Mouse (Mus musculus) myocyte (in vitro differentiated cells): ENCODE results near the gene Snu13. TPM values are rescaled to one million over a fixed set of nuclear protein-coding genes. Genes with fewer than 3 reads are reported as not detected.

Source experiments
- H3K27me3 ChIP-seq: one replicate; pipeline ENCODE4 v1.6.1; 2011; ENCODE audit not compliant: control insufficient read depth, insufficient read depth, insufficient read length
- H3K36me3 ChIP-seq: one replicate; pipeline ENCODE4 v1.6.1; 2011; ENCODE audit not compliant: control insufficient read depth, insufficient read depth
- H3K4me2 ChIP-seq: one replicate; pipeline ENCODE4 v1.6.1; 2011; ENCODE audit warnings: low read depth, control low read depth
- H3K4me3 ChIP-seq: one replicate; pipeline ENCODE4 v1.5.1; 2011; ENCODE audit warnings: mild to moderate bottlenecking, control low read depth, moderate library complexity
- H3K79me2 ChIP-seq: one replicate; pipeline ENCODE4 v1.6.1; 2011; ENCODE audit not compliant: control insufficient read depth, insufficient read depth
- H3ac ChIP-seq: one replicate; pipeline ENCODE4 v1.6.1; 2011; ENCODE audit not compliant: control insufficient read depth, insufficient read length
- CEBPB ChIP-seq: IDR thresholded peaks from 2 replicates; pipeline ENCODE4 v1.6.1; 2011; ENCODE audit warnings: mild to moderate bottlenecking, moderate library complexity; ENCODE audit not compliant: poor library complexity, insufficient read depth, severe bottlenecking
- E2F4 ChIP-seq: IDR thresholded peaks from one replicate; pipeline ENCODE4 v1.6.1; 2011; ENCODE audit warnings: mild to moderate bottlenecking, control low read depth, moderate library complexity; ENCODE audit not compliant: insufficient read depth
- MAX ChIP-seq: IDR thresholded peaks from one replicate; pipeline ENCODE4 v1.6.1; 2011; ENCODE audit warnings: low read depth, mild to moderate bottlenecking, control low read depth
- MYOD1 ChIP-seq, 3 experiments: IDR thresholded peaks; one replicate each; pipeline ENCODE4 v1.6.1; 2011; ENCODE audit warnings: control low read depth in 2 of 3, low read depth in 2 of 3, mild to moderate bottlenecking in 2 of 3, moderate library complexity in 1 of 3; ENCODE audit not compliant: insufficient read length in 2 of 3, control insufficient read depth in 1 of 3
- MYOG ChIP-seq, 3 experiments: IDR thresholded peaks; one replicate each; pipeline ENCODE4 v1.6.1; 2011; ENCODE audit warnings: control low read depth in 2 of 3, low read depth in 2 of 3, mild to moderate bottlenecking in 2 of 3; ENCODE audit not compliant: insufficient read length in 2 of 3, control insufficient read depth in 1 of 3, insufficient read depth in 1 of 3
- POLR2A ChIP-seq: IDR thresholded peaks from one replicate; pipeline ENCODE4 v1.6.1; 2011; ENCODE audit warnings: low read depth, mild to moderate bottlenecking, control low read depth, moderate library complexity; ENCODE audit not compliant: insufficient read length
- POLR2AphosphoS2 ChIP-seq: IDR thresholded peaks from one replicate; pipeline ENCODE4 v1.6.1; 2011; ENCODE audit warnings: low read depth, control low read depth; ENCODE audit not compliant: insufficient read length
- REST ChIP-seq: IDR thresholded peaks from one replicate; pipeline ENCODE4 v1.6.1; 2011; ENCODE audit warnings: mild to moderate bottlenecking, control low read depth, moderate library complexity; ENCODE audit not compliant: insufficient read depth, insufficient read length
- SRF ChIP-seq: IDR thresholded peaks from one replicate; pipeline ENCODE4 v1.6.1; 2011; ENCODE audit warnings: low read depth; ENCODE audit not compliant: control insufficient read depth, insufficient read length
- TCF12 ChIP-seq: IDR thresholded peaks from one replicate; pipeline ENCODE4 v1.6.1; 2011; ENCODE audit warnings: mild to moderate bottlenecking, control low read depth; ENCODE audit not compliant: poor library complexity, insufficient read depth, severe bottlenecking
- TCF3 ChIP-seq: IDR thresholded peaks from one replicate; pipeline ENCODE4 v1.6.1; 2011; ENCODE audit warnings: low read depth, control low read depth; ENCODE audit not compliant: insufficient read length
- USF1 ChIP-seq: IDR thresholded peaks from one replicate; pipeline ENCODE4 v1.6.1; 2011; ENCODE audit warnings: low read depth, mild to moderate bottlenecking, control low read depth, moderate library complexity
- polyA plus RNA-seq: library from polyadenylated mRNA; unstranded; fragments of >200 nt; fragmentation: generic; extraction: Trizol; gene quantifications from one replicate; pipeline ENCODE4 v1.2.1, GENCODE M21; 2012; ENCODE audit warnings: missing spikeins

Snu13 gene
- 129 TPM for polyA plus RNA-seq

DNA sequence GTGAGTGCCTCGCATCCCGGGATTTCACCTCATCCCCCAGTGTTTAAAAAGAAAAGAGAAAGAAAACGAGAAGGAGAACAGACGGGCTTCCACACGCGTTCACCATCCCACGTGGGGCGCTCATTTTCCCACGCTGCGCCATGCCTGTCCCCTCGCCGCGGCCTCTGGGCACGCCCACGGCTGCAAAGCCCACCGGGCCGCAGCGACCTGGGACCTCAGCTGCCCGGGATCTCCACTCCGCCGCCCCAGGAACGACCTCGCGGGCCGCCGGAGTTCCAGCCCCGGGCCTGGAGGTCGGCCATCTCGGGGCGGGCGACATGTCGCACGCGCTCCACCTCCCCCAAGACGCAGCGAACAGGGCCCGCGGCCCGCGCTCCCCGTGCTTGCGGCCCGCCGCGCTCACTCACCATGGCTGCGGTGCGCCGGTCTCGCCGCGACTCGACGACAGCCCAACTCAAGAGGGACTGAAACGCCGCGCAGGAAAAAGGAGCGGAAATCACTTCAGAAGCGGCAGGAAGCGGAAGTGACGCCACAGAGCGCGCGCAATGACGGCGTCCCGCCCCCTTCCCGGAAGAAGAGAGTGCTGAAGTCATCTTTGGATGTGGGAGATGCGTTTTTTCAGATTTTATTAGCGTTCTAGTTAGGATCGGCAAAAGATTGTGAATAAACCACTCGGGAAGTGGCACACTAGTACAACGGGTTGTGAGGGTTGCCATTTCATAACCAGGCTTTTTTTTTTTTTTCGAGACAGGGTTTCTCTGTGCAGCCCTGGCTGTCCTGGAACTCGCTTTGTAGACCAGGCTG is at the start of gene Snu13:
Gene Snu13, minus strand, starts transcription at position 519 of the 804 bp plus-strand sequence.
- H3K79me2 ChIP-seq, result peaks cover 49% of the 10 kb centered on the region
- TF ChIP-seq E2F4 (peak; percentile 78), CEBPB (no peak), MYOG (IDR thresholded peaks at IDR 0.05; ENCODE audit: control insufficient read depth in 1 of 3, insufficient read depth in 1 of 3, insufficient read length in 2 of 3, low read depth in 2 of 3) (no peak), TCF12 (no peak), POLR2A (peak; percentile 87), USF1 (peak; percentile 15), SRF (no peak), TCF3 (no peak), MAX (no peak), POLR2AphosphoS2 (peak; percentile 84)
- peak within 1 kb of the TSS; percentile 93 for H3K4me2 ChIP-seq
- H3ac ChIP-seq, result peak within 1 kb of the TSS; percentile 94
- H3K4me3 ChIP-seq, result peak within 1 kb of the TSS; percentile 84
- peaks cover 13% of the 10 kb centered on the region for H3K36me3 ChIP-seq
- H3K27me3 ChIP-seq, result no peaks in the 10 kb centered on the region

DNA sequence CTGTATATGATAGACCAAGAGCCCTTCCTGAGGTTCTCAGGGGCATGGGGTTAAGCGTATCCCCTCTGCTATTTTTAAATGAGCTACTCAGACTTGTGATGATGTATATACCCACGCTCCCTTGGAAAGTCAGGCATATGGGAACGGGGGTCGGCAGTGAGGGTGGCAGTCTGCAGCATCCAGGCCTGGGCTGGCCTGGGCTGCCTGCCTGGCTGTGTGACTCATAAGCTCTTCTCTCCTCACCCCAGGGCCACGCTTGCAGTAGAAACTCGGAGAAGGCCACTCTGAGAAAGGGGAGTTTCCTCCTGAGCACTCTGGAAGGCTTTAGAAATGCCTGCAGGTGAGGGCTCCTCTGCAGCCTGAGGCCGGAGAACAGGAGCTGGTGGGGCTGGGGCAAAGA is 43.7 kb upstream of the Snu13 start:
- Histone ChIP-seq H3ac (no peak overlapping the region), H3K27me3 (peaks cover 65% of the 10 kb centered on the region), H3K36me3 (no peaks in the 10 kb centered on the region), H3K4me2 (no peak overlapping the region), H3K4me3 (no peak overlapping the region), H3K79me2 (no peaks in the 10 kb centered on the region)
- TF ChIP-seq REST (no peak), USF1 (no peak), MAX (no peak), MYOD1 (IDR thresholded peaks at IDR 0.05; ENCODE audit: control insufficient read depth in 1 of 3, insufficient read length in 2 of 3, low read depth in 2 of 3) (no peak), E2F4 (no peak), POLR2A (no peak), TCF3 (no peak), POLR2AphosphoS2 (no peak), MYOG (IDR thresholded peaks at IDR 0.05; ENCODE audit: control insufficient read depth in 1 of 3, insufficient read depth in 1 of 3, insufficient read length in 2 of 3, low read depth in 2 of 3) (no peak), TCF12 (no peak), CEBPB (no peak), SRF (no peak)

DNA sequence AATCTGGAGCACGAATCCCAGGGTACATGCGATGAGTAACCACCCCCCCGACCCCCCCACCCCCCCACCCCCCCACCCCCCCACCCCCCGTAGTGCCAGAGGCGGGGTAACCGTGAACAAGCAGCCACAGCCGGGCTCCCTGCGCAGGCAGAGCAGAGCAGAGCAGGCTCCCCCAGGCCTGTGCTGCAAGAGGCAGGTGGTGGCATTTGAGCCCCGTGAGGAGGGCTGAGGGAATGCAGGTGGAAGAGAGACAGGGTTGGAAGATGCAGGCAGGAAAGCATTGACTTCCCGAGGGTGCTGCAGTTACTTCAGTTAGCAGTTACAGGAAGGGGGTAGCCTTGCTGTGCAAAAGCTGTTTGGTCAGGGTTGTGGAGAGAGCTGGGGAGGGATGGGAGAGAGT is 39.9 kb upstream of the Snu13 start:
- no peaks in the 10 kb centered on the region for H3K36me3 ChIP-seq
- no peaks in the 10 kb centered on the region for H3K79me2 ChIP-seq
- no peak overlapping the region for H3K4me3 ChIP-seq
- no peak overlapping the region for H3ac ChIP-seq
- no peak overlapping the region for H3K4me2 ChIP-seq
- peaks cover 85% of the 10 kb centered on the region for H3K27me3 ChIP-seq
- TF ChIP-seq MAX (no peak), POLR2A (no peak), E2F4 (no peak), REST (no peak), USF1 (no peak)

DNA sequence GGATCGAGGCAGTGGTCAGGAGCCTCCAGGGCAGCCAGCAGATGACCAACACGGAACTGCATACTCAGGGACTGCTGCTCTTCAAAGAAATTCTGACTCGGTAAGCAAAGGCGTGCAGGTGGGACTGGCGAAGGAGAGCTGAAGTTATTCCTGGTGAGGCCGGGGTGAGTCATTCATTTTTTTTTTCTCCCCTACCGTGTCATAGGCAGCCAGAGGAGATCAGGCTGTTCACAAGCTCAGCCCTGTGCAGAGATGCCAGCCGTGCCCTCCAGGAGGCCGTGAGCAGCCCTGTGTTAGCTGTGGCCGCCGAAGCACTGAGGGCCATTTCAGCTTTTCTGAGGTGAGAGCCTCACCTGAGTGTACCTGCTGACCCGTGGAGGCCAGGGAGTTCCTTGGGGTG is 38.7 kb upstream of the Snu13 start:
- peaks cover 84% of the 10 kb centered on the region for H3K27me3 ChIP-seq
- no peak overlapping the region for H3K4me2 ChIP-seq
- TF ChIP-seq MYOG (IDR thresholded peaks at IDR 0.05; ENCODE audit: control insufficient read depth in 1 of 3, insufficient read depth in 1 of 3, insufficient read length in 2 of 3, low read depth in 2 of 3), result no peak
- no peak for TF ChIP-seq SRF
- no peak for TF ChIP-seq CEBPB
- TF ChIP-seq E2F4, result no peak
- TF ChIP-seq TCF3, result no peak
- H3K79me2 ChIP-seq, result no peaks in the 10 kb centered on the region
- no peak overlapping the region for H3ac ChIP-seq
- no peak overlapping the region for H3K4me3 ChIP-seq
- no peaks in the 10 kb centered on the region for H3K36me3 ChIP-seq

DNA sequence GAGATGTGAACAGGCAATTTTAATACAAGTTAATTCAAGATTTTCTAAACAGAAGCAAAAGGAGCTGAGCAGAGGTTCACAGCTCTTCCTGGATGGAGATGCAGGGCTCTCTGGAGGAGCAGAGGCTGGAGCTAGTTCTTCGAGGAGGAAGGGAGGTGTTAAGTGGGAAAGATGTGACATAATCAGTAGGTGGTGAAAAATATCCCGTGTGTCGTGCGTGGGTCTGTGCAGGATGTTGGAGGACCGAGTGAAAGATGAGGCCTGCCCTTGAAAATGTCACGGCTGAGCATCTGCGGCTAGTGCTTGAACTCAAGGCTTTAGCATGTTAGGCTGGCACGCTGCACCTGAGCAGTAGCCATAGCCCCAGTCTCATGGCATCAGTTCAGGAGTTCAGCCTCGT is 38.2 kb upstream of the Snu13 start:
- Histone ChIP-seq H3K4me3 (no peak overlapping the region), H3K36me3 (no peaks in the 10 kb centered on the region), H3K27me3 (peaks cover 84% of the 10 kb centered on the region), H3K4me2 (no peak overlapping the region), H3ac (no peak overlapping the region), H3K79me2 (no peaks in the 10 kb centered on the region)
- TF ChIP-seq MYOD1 (IDR thresholded peaks at IDR 0.05; ENCODE audit: control insufficient read depth in 1 of 3, insufficient read length in 2 of 3, low read depth in 2 of 3) (no peak), CEBPB (no peak), MAX (no peak), SRF (no peak), TCF3 (no peak), REST (no peak), TCF12 (no peak), MYOG (IDR thresholded peaks at IDR 0.05; ENCODE audit: control insufficient read depth in 1 of 3, insufficient read depth in 1 of 3, insufficient read length in 2 of 3, low read depth in 2 of 3) (no peak), POLR2A (no peak), POLR2AphosphoS2 (no peak), E2F4 (no peak), USF1 (no peak)
